Mouse (Mus musculus) limb, embryonic 14.5 days (tissue): Measurements from ENCODE around the gene E130114P18Rik. TPM values are rescaled to one million over a fixed set of nuclear protein-coding genes. Genes with fewer than 3 reads are reported as not detected.
A peak's percentile ranks its signal among the peaks of the same experiment; 100 is the strongest.

Experiments
- ATAC-seq: fragments of 200-750 bp; cut with Nextera tagmentation; 2 replicates; pipeline ENCODE4 v1.8.0; 2017; ENCODE audit warnings: low read depth, moderate number of reproducible peaks, moderate TSS enrichment; ENCODE audit not compliant: low FRiP score
- DNase-seq: peaks from one replicate; pipeline ENCODE4 v3.0.0-alpha.2; 2015; ENCODE audit warnings: low spot score
- H3K27ac ChIP-seq: fragments of 300-500 bp; sonication (generic); replicated peaks from 2 replicates; pipeline ENCODE4 v1.5.1; 2014; ENCODE audit warnings: low read depth, mild to moderate bottlenecking, low read length, moderate library complexity, mixed read lengths
- H3K27me3 ChIP-seq: fragments of 300-500 bp; sonication (generic); 2 replicates; pipeline ENCODE4 v1.6.1; 2014; ENCODE audit warnings: low read length, mixed read lengths; ENCODE audit not compliant: control insufficient read depth, insufficient read depth
- H3K36me3 ChIP-seq: fragments of 300-500 bp; sonication (generic); 2 replicates; pipeline ENCODE4 v1.6.1; 2014; ENCODE audit warnings: mild to moderate bottlenecking, low read length, moderate library complexity, mixed read lengths; ENCODE audit not compliant: control insufficient read depth, insufficient read depth
- H3K4me1 ChIP-seq: fragments of 300-500 bp; sonication (generic); 2 replicates; pipeline ENCODE4 v1.6.1; 2014; ENCODE audit warnings: antibody characterized with exemption, low read length, mixed read lengths; ENCODE audit not compliant: control insufficient read depth, insufficient read depth
- H3K4me2 ChIP-seq: fragments of 300-500 bp; sonication (generic); replicated peaks from 2 replicates; pipeline ENCODE4 v1.6.1; 2014; ENCODE audit warnings: low read depth, mild to moderate bottlenecking, low read length, moderate library complexity; ENCODE audit not compliant: severe bottlenecking
- H3K4me3 ChIP-seq: fragments of 300-500 bp; sonication (generic); replicated peaks from 2 replicates; pipeline ENCODE4 v1.5.1; 2014; ENCODE audit warnings: low read length
- H3K9ac ChIP-seq: fragments of 300-500 bp; sonication (generic); 2 replicates; pipeline ENCODE4 v1.6.1; 2014; ENCODE audit warnings: mild to moderate bottlenecking, low read depth, low read length, moderate library complexity; ENCODE audit not compliant: severe bottlenecking
- H3K9me3 ChIP-seq: fragments of 300-500 bp; sonication (generic); 2 replicates; pipeline ENCODE4 v1.6.1; 2016; ENCODE audit warnings: low read length; ENCODE audit not compliant: control insufficient read depth
- POLR2A ChIP-seq: fragments of 200-500 bp; IDR thresholded peaks from 2 replicates; pipeline ENCODE4 v1.8.0; 2012; ENCODE audit warnings: inconsistent platforms, mild to moderate bottlenecking, moderate library complexity, borderline replicate concordance; ENCODE audit not compliant: insufficient read depth, insufficient read length; ENCODE audit errors: extremely low read depth
- WGBS: fragments of 180-500 bp; shearing (Covaris S2); extraction: QIAGEN DNeasy Blood & Tissue Kit; methylation state at CpG from one replicate; pipeline ENCODE4 v1.1.7; 2014; 5-methylcytosine and 5-hydroxymethylcytosine counted together
- polyA plus RNA-seq, 2 experiments: library from polyadenylated mRNA; depleted of rRNA in 1 of 2; stranded (reverse) in 1 of 2; unstranded in 1 of 2; fragments of >200 nt; fragmentation: Nextera tagmentation in 1 of 2; extraction: Ambion mirVana in 1 of 2; gene quantifications; 2 replicates each; pipeline versions ENCODE4 v1.2.1 to v1.2.3; 2012 to 2014

The E130114P18Rik gene
- polyA plus RNA-seq, 2 experiments: 2.2 to 4.9 TPM

DNA sequence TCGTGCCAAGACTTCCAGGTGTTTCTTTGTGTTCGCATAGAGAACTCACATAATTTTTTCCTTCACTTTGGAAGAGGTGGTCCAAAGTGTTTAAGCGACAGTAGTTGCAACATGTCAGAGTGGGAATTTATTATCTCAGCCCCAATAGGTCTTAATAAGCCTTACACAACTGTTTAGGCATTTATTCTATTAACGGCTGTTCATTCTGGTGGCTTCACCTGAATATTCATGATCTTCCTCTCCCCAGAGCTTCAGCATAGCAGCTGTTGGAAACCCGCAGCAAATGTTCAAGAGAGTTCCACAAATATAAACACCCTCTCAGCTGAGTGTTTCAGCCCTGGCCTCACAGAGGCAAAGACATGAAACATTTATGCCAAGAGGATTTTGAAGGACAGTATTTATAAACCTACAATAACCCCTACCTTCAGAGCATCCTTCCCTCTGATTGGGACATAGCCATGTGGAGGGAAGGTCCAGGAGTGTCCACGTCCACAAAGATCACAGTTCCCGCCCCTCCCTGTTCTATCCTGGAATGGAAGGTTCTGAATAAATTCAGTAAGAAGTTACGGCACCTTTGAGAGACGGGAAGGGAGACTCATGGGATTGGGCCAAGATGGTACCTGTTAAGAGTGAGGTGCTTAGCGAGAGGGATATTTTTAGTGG is 116.1 kb downstream of the E130114P18Rik start:
- DNase-seq (no peak), ATAC-seq (no peak)
- no peaks in the 10 kb centered on the region for H3K36me3 ChIP-seq
- no peak overlapping the region for H3K9ac ChIP-seq
- 82% methylated on average over 10 of the region's 10 CpGs for WGBS
- H3K27ac ChIP-seq: no peak overlapping the region
- H3K27me3 ChIP-seq: no peaks in the 10 kb centered on the region
- H3K4me1 ChIP-seq: peaks cover 18% of the 10 kb centered on the region
- TF ChIP-seq POLR2A: no peak
- H3K4me3 ChIP-seq: no peak overlapping the region
- H3K9me3 ChIP-seq: no peaks in the 10 kb centered on the region
- no peak overlapping the region for H3K4me2 ChIP-seq

DNA sequence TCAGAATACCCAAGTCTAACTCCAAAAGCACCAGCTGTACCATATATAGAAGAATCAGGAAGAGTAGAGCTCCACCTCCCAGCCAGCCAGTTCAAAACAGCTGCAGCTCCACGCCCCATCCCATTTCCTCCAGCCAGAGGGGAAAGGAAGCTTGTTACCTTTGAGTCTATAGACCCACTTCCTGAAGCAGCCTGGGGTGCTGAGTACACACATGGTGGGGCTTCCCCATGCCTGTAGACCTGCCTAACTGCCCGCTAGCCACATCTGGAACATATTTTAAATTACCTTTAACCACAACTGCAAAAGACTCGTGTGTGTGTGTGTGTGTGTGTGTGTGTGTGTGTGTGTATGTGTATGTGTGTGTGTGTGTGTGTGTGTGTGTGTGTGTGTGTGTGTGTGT is 120.3 kb downstream of the E130114P18Rik start:
- Histone ChIP-seq H3K36me3 (no peaks in the 10 kb centered on the region), H3K4me2 (no peak overlapping the region), H3K27me3 (no peaks in the 10 kb centered on the region), H3K9me3 (no peaks in the 10 kb centered on the region), H3K4me3 (no peak overlapping the region), H3K9ac (no peak overlapping the region), H3K4me1 (peaks cover 17% of the 10 kb centered on the region), H3K27ac (no peak overlapping the region)
- DNase-seq (peak; percentile 37), ATAC-seq (peak; percentile 65; the same call in 1 of the 2 replicates)
- 9% methylated on average over 3 of the region's 3 CpGs for WGBS
- TF ChIP-seq POLR2A: no peak

DNA sequence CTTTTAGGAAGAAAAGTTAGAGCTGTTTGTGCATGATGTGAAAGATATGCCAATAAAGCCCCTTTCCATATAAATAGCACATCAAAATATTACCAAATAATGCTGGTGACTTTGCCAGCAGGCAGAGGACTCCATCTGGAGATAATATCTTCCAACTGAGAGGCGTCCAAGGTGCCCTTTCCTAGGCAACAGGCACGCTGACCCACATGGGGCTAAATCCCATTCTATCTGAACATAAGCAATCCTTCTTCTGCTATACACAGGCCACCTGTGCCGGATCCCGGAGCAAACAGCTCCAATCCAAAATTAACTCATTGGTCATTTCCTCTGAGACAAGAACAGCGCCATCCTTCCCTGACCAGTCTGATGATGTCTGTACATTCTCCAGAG is 128.3 kb downstream of the E130114P18Rik start:
- WGBS: 78% methylated on average over 5 of the region's 5 CpGs
- no peaks in the 10 kb centered on the region for H3K9me3 ChIP-seq
- H3K27ac ChIP-seq: 0 out of 2 replicates have a peak overlapping the region, but pooled peaks have one; percentile 46
- DNase-seq (no peak), ATAC-seq (no peak)
- TF ChIP-seq POLR2A: no peak
- H3K4me1 ChIP-seq: peaks cover 21% of the 10 kb centered on the region
- no peak overlapping the region for H3K4me3 ChIP-seq
- H3K36me3 ChIP-seq: no peaks in the 10 kb centered on the region
- no peak overlapping the region for H3K4me2 ChIP-seq
- no peak overlapping the region for H3K9ac ChIP-seq
- no peaks in the 10 kb centered on the region for H3K27me3 ChIP-seq

DNA sequence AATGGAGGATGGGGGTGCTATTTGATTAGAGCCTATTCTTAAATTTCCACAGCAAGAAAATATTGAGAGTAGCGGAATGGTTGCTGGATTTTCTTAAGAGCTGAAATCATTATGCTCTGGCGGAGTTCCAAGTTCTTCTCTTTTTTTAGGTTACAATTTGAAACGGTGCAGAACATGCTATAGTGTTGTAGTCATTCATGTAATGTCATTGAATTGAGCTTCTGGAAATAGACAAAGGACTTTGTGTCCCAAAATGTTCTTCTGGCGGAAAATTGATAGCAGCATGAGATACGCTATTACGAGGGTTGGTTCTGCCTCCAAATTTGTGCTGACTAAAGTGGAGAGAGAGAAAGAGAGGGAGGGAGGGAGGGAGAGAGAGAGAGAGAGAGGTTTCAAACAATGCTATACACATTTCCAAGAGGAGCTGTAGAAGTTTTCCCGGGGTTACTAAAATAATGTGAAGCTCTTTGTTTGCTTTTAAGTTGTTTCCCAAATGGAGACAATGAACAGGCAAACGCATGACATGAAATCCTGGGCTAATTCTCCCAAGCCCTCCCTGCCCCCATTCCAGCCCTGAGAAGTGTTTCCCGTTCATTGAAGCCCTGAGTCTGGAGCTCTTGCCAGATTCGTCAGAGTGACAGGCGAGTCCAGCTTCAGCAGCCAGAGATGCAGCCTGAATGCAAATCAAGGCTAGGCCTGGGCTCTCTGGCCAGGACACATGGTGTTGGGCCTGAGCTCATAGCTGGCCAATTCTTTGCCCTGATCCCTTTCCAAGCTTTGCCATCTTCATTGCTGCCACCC is 128.9 kb downstream of the E130114P18Rik start:
- TF ChIP-seq POLR2A: no peak
- H3K4me1 ChIP-seq: peaks cover 21% of the 10 kb centered on the region
- peak; percentile 74 for DNase-seq
- H3K27me3 ChIP-seq: no peaks in the 10 kb centered on the region
- no peak overlapping the region for H3K4me3 ChIP-seq
- H3K9me3 ChIP-seq: no peaks in the 10 kb centered on the region
- peak overlapping the region; percentile 46; the same call in 1 of the 2 replicates for H3K27ac ChIP-seq
- no peaks in the 10 kb centered on the region for H3K36me3 ChIP-seq
- peak; percentile 56 for ATAC-seq
- H3K9ac ChIP-seq: no peak overlapping the region; the same call in 1 of the 2 replicates
- 0 out of 2 replicates have a peak overlapping the region, but pooled peaks have one; percentile 7 for H3K4me2 ChIP-seq
- 33% methylated on average over 11 of the region's 11 CpGs for WGBS

DNA sequence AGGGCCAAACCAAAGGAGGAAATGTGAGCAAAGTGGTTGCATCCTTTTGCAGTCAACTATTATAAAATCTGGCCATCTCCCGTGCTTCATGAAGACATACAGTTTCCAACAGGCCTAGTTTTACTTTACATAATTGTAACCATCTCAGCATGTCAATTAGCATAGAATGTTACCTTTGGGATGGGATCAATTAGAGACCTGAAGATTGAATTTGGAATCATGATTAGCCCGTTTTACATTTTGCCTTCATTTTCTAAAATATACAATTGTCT is 129.5 kb downstream of the E130114P18Rik start:
- ATAC-seq: no peak; the same call in 1 of the 2 replicates
- Histone ChIP-seq H3K27ac (no peak overlapping the region), H3K27me3 (no peaks in the 10 kb centered on the region), H3K4me1 (peaks cover 21% of the 10 kb centered on the region), H3K36me3 (no peaks in the 10 kb centered on the region), H3K4me2 (peak overlapping the region; percentile 13; the same call in 1 of the 2 replicates), H3K9ac (no peak overlapping the region), H3K4me3 (no peak overlapping the region), H3K9me3 (no peaks in the 10 kb centered on the region)
- DNase-seq: no peak
- no peak for TF ChIP-seq POLR2A
- 44% methylated on average over 2 of the region's 2 CpGs for WGBS
